Mouse (Mus musculus) C2C12 (cell line): ENCODE measurements around the gene Arhgef10l.

Experiments
- CTCF ChIP-seq: IDR thresholded peaks from one replicate; pipeline ENCODE4 v1.5.1; 2011; ENCODE audit not compliant: control insufficient read depth, insufficient read depth, insufficient read length
- MAX ChIP-seq: IDR thresholded peaks from one replicate; pipeline ENCODE4 v1.6.1; 2011; ENCODE audit warnings: mild to moderate bottlenecking, control low read depth
- USF1 ChIP-seq: IDR thresholded peaks from one replicate; pipeline ENCODE4 v1.6.1; 2011; ENCODE audit warnings: low read depth, mild to moderate bottlenecking, control low read depth, moderate library complexity

- TF ChIP-seq MAX (peak; percentile 67), CTCF (peak; percentile 52), USF1 (no peak)
These were observed 73.5 kb downstream of the Arhgef10l start for GRCm38 (mm10) chr4:140592217-140592759.
